Mouse (Mus musculus) midbrain, postnatal 0 days (tissue): Measurements from ENCODE around the gene Hoxa5. TPM values are rescaled to one million over a fixed set of nuclear protein-coding genes. Genes with fewer than 3 reads are reported as not detected.

ENCODE experiments used
- ATAC-seq: fragments of 200-750 bp; cut with Nextera tagmentation; 2 replicates; pipeline ENCODE4 v1.8.0; 2017; ENCODE audit warnings: moderate number of reproducible peaks, mild to moderate bottlenecking, moderate TSS enrichment, moderate library complexity; ENCODE audit not compliant: low FRiP score
- DNase-seq: peaks from one replicate; pipeline ENCODE4 v3.0.0-alpha.2; 2015; ENCODE audit warnings: low spot score
- H3K27ac ChIP-seq: fragments of 300-500 bp; sonication (generic); 2 replicates; pipeline ENCODE4 v1.5.1; 2014; ENCODE audit warnings: low read depth, mild to moderate bottlenecking, low read length, mixed read lengths
- H3K27me3 ChIP-seq: fragments of 300-500 bp; sonication (generic); 2 replicates; pipeline ENCODE4 v1.6.1; 2014; ENCODE audit warnings: low read length, control low read depth, mixed read lengths; ENCODE audit not compliant: insufficient read depth
- H3K36me3 ChIP-seq: fragments of 300-500 bp; sonication (generic); 2 replicates; pipeline ENCODE4 v1.6.1; 2014; ENCODE audit warnings: low read length, control low read depth, mixed read lengths; ENCODE audit not compliant: insufficient read depth
- H3K4me1 ChIP-seq: fragments of 300-500 bp; sonication (generic); 2 replicates; pipeline ENCODE4 v1.6.1; 2014; ENCODE audit warnings: mild to moderate bottlenecking, control low read depth, antibody characterized with exemption, low read length, mixed read lengths; ENCODE audit not compliant: insufficient read depth
- H3K4me2 ChIP-seq: fragments of 300-500 bp; sonication (generic); 2 replicates; pipeline ENCODE4 v1.6.1; 2014; ENCODE audit warnings: low read depth, mild to moderate bottlenecking, low read length, mixed read lengths; ENCODE audit not compliant: poor library complexity, severe bottlenecking
- H3K4me3 ChIP-seq: fragments of 300-500 bp; sonication (generic); 2 replicates; pipeline ENCODE4 v1.5.1; 2014; ENCODE audit warnings: low read depth, mild to moderate bottlenecking, low read length, moderate library complexity
- H3K9ac ChIP-seq: fragments of 300-500 bp; sonication (generic); replicated peaks from 2 replicates; pipeline ENCODE4 v1.6.1; 2014; ENCODE audit warnings: mild to moderate bottlenecking, low read length, moderate library complexity, mixed read lengths; ENCODE audit not compliant: poor library complexity, severe bottlenecking
- H3K9me3 ChIP-seq: fragments of 300-500 bp; sonication (generic); 2 replicates; pipeline ENCODE4 v1.6.1; 2016; ENCODE audit warnings: low read length, control low read depth
- CTCF ChIP-seq: IDR thresholded peaks from 2 replicates; pipeline ENCODE4 v1.5.1; 2016; ENCODE audit warnings: antibody characterized with exemption, mild to moderate bottlenecking
- WGBS: fragments of 180-500 bp; shearing (Covaris S2); extraction: QIAGEN DNeasy Blood & Tissue Kit; methylation state at CpG from one replicate; pipeline ENCODE4 v1.1.7; 2014; 5-methylcytosine and 5-hydroxymethylcytosine counted together
- polyA plus RNA-seq: library from polyadenylated mRNA; unstranded; fragments of >200 nt; fragmentation: Nextera tagmentation; extraction: Ambion mirVana; gene quantifications from 2 replicates; pipeline ENCODE4 v1.2.1, GENCODE M21; 2015
- total RNA-seq: library from RNA; depleted of rRNA; stranded (reverse); fragments of >200 nt; gene quantifications from 2 replicates; pipeline ENCODE4 v1.2.3, GENCODE M21; 2014

Hoxa5 gene
- total and polyA plus RNA-seq, 2 experiments from 2014 or later: 10.4 TPM; not detected in 1

GRCm38 (mm10) chr6:52157466-52158275 lies 46.7 kb downstream of the Hoxa5 start:
- WGBS: 2% methylated on average over 31 of the region's 32 CpGs

GRCm38 (mm10) chr6:52156551-52157200 lies 47.7 kb downstream of the Hoxa5 start:
- H3K9me3 ChIP-seq: no peaks in the 10 kb centered on the region
- H3K27me3 ChIP-seq: peaks cover 89% of the 10 kb centered on the region
- no peak overlapping the region for H3K4me2 ChIP-seq
- H3K9ac ChIP-seq: no peak overlapping the region
- no peak overlapping the region for H3K27ac ChIP-seq
- ATAC-seq (no peak), DNase-seq (no peak)
- 3% methylated on average over 20 of the region's 20 CpGs for WGBS
- no peaks in the 10 kb centered on the region for H3K36me3 ChIP-seq
- no peak overlapping the region for H3K4me3 ChIP-seq
- peaks cover 5% of the 10 kb centered on the region; the same call in 1 of the 2 replicates for H3K4me1 ChIP-seq
- TF ChIP-seq CTCF: no peak

More at GRCm38 (mm10) chr6:52157466-52158275, 46.7 kb downstream of the Hoxa5 start:
- Histone ChIP-seq H3K9me3 (no peaks in the 10 kb centered on the region), H3K4me3 (peak overlapping the region; percentile 39), H3K4me2 (peak overlapping the region; percentile 75), H3K27ac (no peak overlapping the region), H3K36me3 (no peaks in the 10 kb centered on the region), H3K4me1 (peaks cover 5% of the 10 kb centered on the region; the same call in 1 of the 2 replicates), H3K9ac (no peak overlapping the region), H3K27me3 (peaks cover 86% of the 10 kb centered on the region)
- peak; percentile 47; the same call in 1 of the 2 replicates for ATAC-seq
- no peak for DNase-seq
- TF ChIP-seq CTCF: no peak

- DNase-seq: no peak
- no peak for TF ChIP-seq CTCF
- 42% methylated on average over 3 of the region's 3 CpGs for WGBS
- H3K36me3 ChIP-seq: no peaks in the 10 kb centered on the region
- no peak overlapping the region for H3K27ac ChIP-seq
- H3K27me3 ChIP-seq: peaks cover 85% of the 10 kb centered on the region
- H3K9me3 ChIP-seq: no peaks in the 10 kb centered on the region
- H3K4me2 ChIP-seq: no peak overlapping the region
- ATAC-seq: no peak
- no peak overlapping the region for H3K9ac ChIP-seq
- peaks cover 5% of the 10 kb centered on the region; the same call in 1 of the 2 replicates for H3K4me1 ChIP-seq
- H3K4me3 ChIP-seq: no peak overlapping the region
These were observed 48.9 kb downstream of the Hoxa5 start for GRCm38 (mm10) chr6:52155471-52155870.

- Histone ChIP-seq H3K36me3 (no peaks in the 10 kb centered on the region), H3K9ac (no peak overlapping the region), H3K4me3 (no peak overlapping the region), H3K9me3 (no peaks in the 10 kb centered on the region), H3K4me1 (peaks cover 5% of the 10 kb centered on the region; the same call in 1 of the 2 replicates), H3K27ac (no peak overlapping the region), H3K27me3 (peaks cover 84% of the 10 kb centered on the region), H3K4me2 (no peak overlapping the region)
- no peak for TF ChIP-seq CTCF
- ATAC-seq: no peak
- WGBS: 8% methylated on average over 5 of the region's 5 CpGs
- DNase-seq: no peak
These were observed 50.3 kb downstream of the Hoxa5 start for GRCm38 (mm10) chr6:52154044-52154443.

- ATAC-seq: no peak
- Histone ChIP-seq H3K36me3 (no peaks in the 10 kb centered on the region), H3K27ac (no peak overlapping the region), H3K9ac (no peak overlapping the region), H3K4me2 (no peak overlapping the region), H3K27me3 (peaks cover 78% of the 10 kb centered on the region), H3K9me3 (no peaks in the 10 kb centered on the region), H3K4me1 (peaks cover under 1% of the 10 kb centered on the region; the same call in 1 of the 2 replicates), H3K4me3 (no peak overlapping the region)
- TF ChIP-seq CTCF: no peak
- WGBS: under 1% methylated on average over 6 of the region's 6 CpGs
- no peak for DNase-seq
These were observed 51.1 kb downstream of the Hoxa5 start for GRCm38 (mm10) chr6:52153270-52153669.
